Mouse (Mus musculus) stomach, postnatal 0 days (tissue): ENCODE results near the gene Slc6a8. TPM values are rescaled to one million over a fixed set of nuclear protein-coding genes. Genes with fewer than 3 reads are reported as not detected.

Experiments
- ATAC-seq: fragments of 200-750 bp; cut with Nextera tagmentation; 2 replicates; pipeline ENCODE4 v1.8.0; 2017; ENCODE audit not compliant: low FRiP score, low TSS enrichment
- DNase-seq: peaks from one replicate; pipeline ENCODE4 v3.0.0-alpha.2; 2016; ENCODE audit warnings: low spot score
- H3K27ac ChIP-seq: fragments of 300-500 bp; sonication (generic); replicated peaks from 2 replicates; pipeline ENCODE4 v1.5.1; 2014; ENCODE audit warnings: mild to moderate bottlenecking, control low read depth
- H3K27me3 ChIP-seq: fragments of 300-500 bp; sonication (generic); 2 replicates; pipeline ENCODE4 v1.6.1; 2014; ENCODE audit warnings: low read length; ENCODE audit not compliant: control insufficient read depth, insufficient read depth
- H3K36me3 ChIP-seq: fragments of 300-500 bp; sonication (generic); 2 replicates; pipeline ENCODE4 v1.6.1; 2014; ENCODE audit warnings: low read length, mixed read lengths; ENCODE audit not compliant: control insufficient read depth, insufficient read depth
- H3K4me1 ChIP-seq: fragments of 300-500 bp; sonication (generic); replicated peaks from 2 replicates; pipeline ENCODE4 v1.6.1; 2014; ENCODE audit warnings: antibody characterized with exemption; ENCODE audit not compliant: control insufficient read depth, insufficient read depth
- H3K4me2 ChIP-seq: fragments of 300-500 bp; sonication (generic); replicated peaks from 2 replicates; pipeline ENCODE4 v1.6.1; 2014; ENCODE audit warnings: low read depth, mild to moderate bottlenecking, control low read depth, moderate library complexity
- H3K4me3 ChIP-seq: fragments of 300-500 bp; sonication (generic); 2 replicates; pipeline ENCODE4 v1.5.1; 2014; ENCODE audit warnings: low read depth, low read length, control low read depth
- H3K9ac ChIP-seq: fragments of 300-500 bp; sonication (generic); 2 replicates; pipeline ENCODE4 v1.6.1; 2014; ENCODE audit warnings: mild to moderate bottlenecking, low read length, control low read depth, mixed read lengths
- H3K9me3 ChIP-seq: fragments of 300-500 bp; sonication (generic); 2 replicates; pipeline ENCODE4 v1.6.1; 2016; ENCODE audit warnings: low read length; ENCODE audit not compliant: control insufficient read depth
- CTCF ChIP-seq: IDR thresholded peaks from 2 replicates; pipeline ENCODE4 v1.5.1; 2016; ENCODE audit warnings: antibody characterized with exemption, low read depth, mild to moderate bottlenecking, moderate library complexity
- EP300 ChIP-seq: optimal IDR thresholded peaks from 2 replicates; pipeline ENCODE3; 2016; ENCODE audit warnings: antibody characterized with exemption
- WGBS: fragments of 180-500 bp; shearing (Covaris S2); extraction: QIAGEN DNeasy Blood & Tissue Kit; methylation state at CpG from one replicate; pipeline ENCODE4 v1.1.7; 2014; 5-methylcytosine and 5-hydroxymethylcytosine counted together
- polyA plus RNA-seq: library from polyadenylated mRNA; unstranded; fragments of >200 nt; fragmentation: Nextera tagmentation; extraction: Ambion mirVana; gene quantifications from 2 replicates; pipeline ENCODE4 v1.2.1, GENCODE M21; 2015

The Slc6a8 gene
- polyA plus RNA-seq, 1 experiment from 2014 or later, result 7.5 TPM

- DNase-seq, result no peak
- WGBS, result 36% methylated on average over 4 of the region's 4 CpGs
- Histone ChIP-seq H3K4me3 (no peak overlapping the region), H3K4me2 (no peak overlapping the region), H3K36me3 (no peaks in the 10 kb centered on the region), H3K9me3 (no peaks in the 10 kb centered on the region), H3K9ac (no peak overlapping the region), H3K27ac (no peak overlapping the region), H3K4me1 (no peaks in the 10 kb centered on the region), H3K27me3 (no peaks in the 10 kb centered on the region)
- TF ChIP-seq EP300 (no peak), CTCF (no peak)
- no peak for ATAC-seq
These were observed 27.8 kb upstream of the Slc6a8 start for GRCm38 (mm10) chrX:73645121-73645520.

- no peak overlapping the region for H3K4me2 ChIP-seq
- no peaks in the 10 kb centered on the region for H3K9me3 ChIP-seq
- H3K36me3 ChIP-seq, result no peaks in the 10 kb centered on the region
- no peak overlapping the region for H3K9ac ChIP-seq
- no peak for DNase-seq
- H3K4me1 ChIP-seq, result no peaks in the 10 kb centered on the region
- WGBS, result 57% methylated on average over 3 of the region's 3 CpGs
- no peak for TF ChIP-seq CTCF
- TF ChIP-seq EP300, result no peak
- no peaks in the 10 kb centered on the region for H3K27me3 ChIP-seq
- no peak overlapping the region for H3K4me3 ChIP-seq
- no peak for ATAC-seq
- no peak overlapping the region for H3K27ac ChIP-seq
These were observed 22.1 kb upstream of the Slc6a8 start for GRCm38 (mm10) chrX:73650869-73651268.

- Histone ChIP-seq H3K9me3 (no peaks in the 10 kb centered on the region), H3K4me3 (no peak overlapping the region), H3K9ac (no peak overlapping the region), H3K36me3 (no peaks in the 10 kb centered on the region), H3K4me2 (no peak overlapping the region), H3K27ac (no peak overlapping the region), H3K27me3 (no peaks in the 10 kb centered on the region), H3K4me1 (no peaks in the 10 kb centered on the region)
- no peak for DNase-seq
- ATAC-seq, result no peak
- WGBS, result 83% methylated on average over 6 of the region's 6 CpGs
- TF ChIP-seq CTCF, result no peak
- no peak for TF ChIP-seq EP300
These were observed 19.6 kb upstream of the Slc6a8 start for GRCm38 (mm10) chrX:73653392-73653791.

- H3K4me2 ChIP-seq, result no peak overlapping the region
- H3K4me1 ChIP-seq, result no peaks in the 10 kb centered on the region
- no peak overlapping the region for H3K27ac ChIP-seq
- TF ChIP-seq CTCF, result peak; percentile 93
- no peak for TF ChIP-seq EP300
- no peaks in the 10 kb centered on the region for H3K9me3 ChIP-seq
- no peak overlapping the region for H3K9ac ChIP-seq
- H3K36me3 ChIP-seq, result no peaks in the 10 kb centered on the region
- H3K4me3 ChIP-seq, result no peak overlapping the region
- ATAC-seq, result peak; percentile 75
- DNase-seq, result peak; percentile 78
- 22% methylated on average over 6 of the region's 6 CpGs for WGBS
- no peaks in the 10 kb centered on the region for H3K27me3 ChIP-seq
These were observed 18.8 kb upstream of the Slc6a8 start for GRCm38 (mm10) chrX:73654177-73654576.

GRCm38 (mm10) chrX:73655529-73655928, 17.4 kb upstream of the Slc6a8 start:
- 0 out of 2 replicates have a peak, but pooled peaks have one; percentile 31 for ATAC-seq
- no peaks in the 10 kb centered on the region for H3K4me1 ChIP-seq
- no peaks in the 10 kb centered on the region for H3K9me3 ChIP-seq
- no peak overlapping the region for H3K27ac ChIP-seq
- H3K27me3 ChIP-seq, result no peaks in the 10 kb centered on the region
- no peaks in the 10 kb centered on the region for H3K36me3 ChIP-seq
- no peak overlapping the region for H3K4me2 ChIP-seq
- 56% methylated on average over 3 of the region's 3 CpGs for WGBS
- H3K4me3 ChIP-seq, result no peak overlapping the region
- no peak for TF ChIP-seq EP300
- peak; percentile 75 for TF ChIP-seq CTCF
- DNase-seq, result peak; percentile 59
- H3K9ac ChIP-seq, result no peak overlapping the region

GRCm38 (mm10) chrX:73658391-73658790, 14.6 kb upstream of the Slc6a8 start:
- H3K27me3 ChIP-seq, result no peaks in the 10 kb centered on the region
- DNase-seq (peak; percentile 11), ATAC-seq (no peak)
- H3K36me3 ChIP-seq, result no peaks in the 10 kb centered on the region
- TF ChIP-seq EP300 (no peak), CTCF (no peak)
- no peak overlapping the region for H3K4me3 ChIP-seq
- no peaks in the 10 kb centered on the region for H3K4me1 ChIP-seq
- H3K9me3 ChIP-seq, result no peaks in the 10 kb centered on the region
- no peak overlapping the region for H3K4me2 ChIP-seq
- no peak overlapping the region for H3K9ac ChIP-seq
- WGBS, result 56% methylated on average over 5 of the region's 7 CpGs
- H3K27ac ChIP-seq, result no peak overlapping the region
